Mouse (Mus musculus) limb, embryonic 11.5 days (tissue): ENCODE results near the gene Idh1. TPM values are rescaled to one million over a fixed set of nuclear protein-coding genes. Genes with fewer than 3 reads are reported as not detected.
"Not testable (repeated sequence)": the region's sequence is repeated elsewhere in the genome, so short reads cannot be mapped to it uniquely, and the experiment has no call there.

Experiments used
- ATAC-seq: fragments of 200-750 bp; cut with Nextera tagmentation; 2 replicates; pipeline ENCODE4 v1.8.0; 2017; ENCODE audit warnings: low read depth; ENCODE audit not compliant: insufficient number of reproducible peaks, low FRiP score, low TSS enrichment
- DNase-seq: peaks from one replicate; pipeline ENCODE4 v3.0.0-alpha.2; 2015; ENCODE audit warnings: low spot score
- H3K27ac ChIP-seq: fragments of 300-500 bp; sonication (generic); replicated peaks from 2 replicates; pipeline ENCODE4 v1.5.1; 2014; ENCODE audit warnings: low read depth, mild to moderate bottlenecking, low read length
- H3K27me3 ChIP-seq: fragments of 300-500 bp; sonication (generic); 2 replicates; pipeline ENCODE4 v1.6.1; 2014; ENCODE audit warnings: mild to moderate bottlenecking, low read length, mixed read lengths; ENCODE audit not compliant: control insufficient read depth, insufficient read depth
- H3K36me3 ChIP-seq: fragments of 300-500 bp; sonication (generic); 2 replicates; pipeline ENCODE4 v1.6.1; 2014; ENCODE audit warnings: mild to moderate bottlenecking, low read length, moderate library complexity, mixed read lengths; ENCODE audit not compliant: control insufficient read depth, insufficient read depth
- H3K4me1 ChIP-seq: fragments of 300-500 bp; sonication (generic); 2 replicates; pipeline ENCODE4 v1.6.1; 2014; ENCODE audit warnings: low read length, mixed read lengths; ENCODE audit not compliant: control insufficient read depth, insufficient read depth
- H3K4me2 ChIP-seq: fragments of 300-500 bp; sonication (generic); 2 replicates; pipeline ENCODE4 v1.6.1; 2014; ENCODE audit warnings: low read depth, mild to moderate bottlenecking, moderate library complexity; ENCODE audit not compliant: severe bottlenecking
- H3K4me3 ChIP-seq: fragments of 300-500 bp; sonication (generic); 2 replicates; pipeline ENCODE4 v1.5.1; 2014; ENCODE audit warnings: low read depth, low read length
- H3K9ac ChIP-seq: fragments of 300-500 bp; sonication (generic); 2 replicates; pipeline ENCODE4 v1.6.1; 2014; ENCODE audit warnings: mild to moderate bottlenecking, low read length
- H3K9me3 ChIP-seq: fragments of 300-500 bp; sonication (generic); 2 replicates; pipeline ENCODE4 v1.6.1; 2016; ENCODE audit warnings: low read length; ENCODE audit not compliant: control insufficient read depth
- WGBS: fragments of 180-500 bp; shearing (Covaris S2); extraction: QIAGEN DNeasy Blood & Tissue Kit; methylation state at CpG from one replicate; pipeline ENCODE4 v1.1.7; 2014; 5-methylcytosine and 5-hydroxymethylcytosine counted together
- polyA plus RNA-seq: library from polyadenylated mRNA; unstranded; fragments of >200 nt; fragmentation: Nextera tagmentation; extraction: Ambion mirVana; gene quantifications from 2 replicates; pipeline ENCODE4 v1.2.1, GENCODE M21; 2014

Idh1 gene
- polyA plus RNA-seq = 174 and 176 TPM in 2 replicates

DNA sequence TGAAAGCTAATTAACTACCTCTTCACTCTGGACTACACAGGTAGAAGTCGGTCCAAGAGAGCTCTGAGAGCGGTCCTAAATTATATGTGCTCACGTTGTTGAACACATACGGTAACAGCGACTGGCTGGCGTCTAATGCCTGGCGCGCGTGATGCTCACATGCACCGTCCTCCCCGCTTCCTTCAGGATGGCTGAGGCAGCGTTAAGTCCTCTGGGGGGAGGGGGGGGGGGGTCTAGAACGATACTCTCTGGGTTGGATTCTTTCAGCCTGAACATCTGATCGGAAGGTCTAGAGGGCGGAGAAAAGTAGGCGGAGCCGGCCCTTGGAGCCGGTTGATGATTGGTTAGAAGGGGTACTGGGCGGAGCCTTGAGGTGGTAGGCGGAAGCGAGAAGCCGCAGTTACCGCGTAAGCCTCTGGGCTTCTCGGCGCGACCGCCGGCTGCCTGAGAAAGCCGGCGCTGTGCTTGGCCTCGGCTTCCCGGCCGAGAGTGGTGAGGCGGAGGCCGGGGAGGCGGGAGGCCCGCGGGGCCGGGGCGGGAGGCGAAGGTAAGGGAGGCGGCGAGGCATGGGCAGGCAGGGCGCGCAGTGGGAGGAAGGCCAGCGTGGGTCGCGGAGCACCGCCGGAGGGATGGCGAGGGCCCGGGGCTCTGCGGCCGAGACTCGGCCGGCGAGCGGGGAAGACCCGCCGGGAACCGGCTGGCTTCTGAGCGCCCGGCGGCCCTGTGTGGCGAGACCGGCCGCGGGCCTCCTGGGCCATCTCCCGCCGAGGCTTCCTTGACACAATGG, at the start of gene Idh1, which contains the start of gene Pikfyve:
Idh1 (minus strand) TSS at position 214 of the 787 bp plus-strand sequence.
Pikfyve (plus strand) TSS at position 397 of the 787 bp plus-strand sequence.
- peak within 1 kb of the TSS; percentile 84 for H3K9ac ChIP-seq
- peak within 1 kb of the TSS; percentile 57 for H3K4me2 ChIP-seq
- H3K4me3 ChIP-seq = peak within 1 kb of the TSS; percentile 88
- ATAC-seq = peak; percentile 100
- no peaks in the 10 kb centered on the region for H3K36me3 ChIP-seq
- H3K27ac ChIP-seq = peak within 1 kb of the TSS; percentile 56; the same call in 1 of the 2 replicates
- H3K4me1 ChIP-seq = no peaks in the 10 kb centered on the region
- under 1% methylated on average over 52 of the region's 71 CpGs for WGBS
- no peaks in the 10 kb centered on the region for H3K9me3 ChIP-seq
- H3K27me3 ChIP-seq = no peaks in the 10 kb centered on the region
- DNase-seq = peak; percentile 97

DNA sequence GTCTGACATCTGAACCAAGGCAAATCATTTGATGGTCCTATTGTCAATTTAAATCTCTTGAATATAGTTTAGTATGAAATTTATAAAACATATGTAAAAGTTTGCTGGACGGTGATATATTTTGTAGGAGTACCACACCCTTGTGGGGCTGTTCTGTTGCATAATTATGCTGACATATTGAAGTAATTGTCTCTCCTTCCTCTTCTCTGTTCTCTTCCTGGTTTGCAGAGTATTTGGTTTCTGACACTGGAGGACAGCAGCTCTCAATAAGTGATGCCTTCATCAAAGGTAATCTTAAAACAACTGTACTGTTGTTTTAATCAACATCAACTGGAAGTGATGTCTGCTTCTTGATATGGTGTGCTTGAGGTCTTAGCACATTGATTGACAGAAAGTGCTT, 44.3 kb upstream of the Idh1 start:
- DNase-seq (no peak), ATAC-seq (no peak)
- no peak overlapping the region for H3K9ac ChIP-seq
- 98% methylated on average over 1 of the region's 1 CpGs for WGBS
- no peak overlapping the region for H3K27ac ChIP-seq
- no peak overlapping the region for H3K4me3 ChIP-seq
- no peaks in the 10 kb centered on the region for H3K9me3 ChIP-seq
- H3K36me3 ChIP-seq = peaks cover 4% of the 10 kb centered on the region; the same call in 1 of the 2 replicates
- no peaks in the 10 kb centered on the region for H3K27me3 ChIP-seq
- H3K4me1 ChIP-seq = no peaks in the 10 kb centered on the region
- H3K4me2 ChIP-seq = no peak overlapping the region

DNA sequence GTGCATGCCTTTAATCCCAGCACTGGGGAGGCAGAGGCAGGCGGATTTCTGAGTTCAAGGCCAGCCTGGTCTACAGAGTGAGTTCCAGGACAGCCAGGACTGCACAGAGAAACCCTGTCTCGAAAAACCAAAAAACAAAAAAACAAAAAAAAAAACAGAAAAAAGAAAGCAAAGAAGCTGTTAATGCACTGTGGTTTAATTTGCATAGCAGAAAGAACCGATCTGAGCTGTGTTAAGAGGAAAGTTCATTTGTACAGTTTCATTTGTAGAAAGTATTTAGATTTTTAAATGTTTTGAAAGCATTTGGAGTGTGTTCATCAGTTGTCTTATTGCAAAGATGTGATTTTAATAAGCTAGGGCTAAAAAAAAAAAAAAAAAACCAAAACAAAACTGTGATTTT, 43.5 kb upstream of the Idh1 start:
- not testable (repeated sequence) for H3K4me1 ChIP-seq, H3K4me3 ChIP-seq, DNase-seq, H3K9ac ChIP-seq, H3K27ac ChIP-seq, ATAC-seq, H3K9me3 ChIP-seq, H3K4me2 ChIP-seq, H3K27me3 ChIP-seq, H3K36me3 ChIP-seq
- 92% methylated on average over 3 of the region's 3 CpGs for WGBS

DNA sequence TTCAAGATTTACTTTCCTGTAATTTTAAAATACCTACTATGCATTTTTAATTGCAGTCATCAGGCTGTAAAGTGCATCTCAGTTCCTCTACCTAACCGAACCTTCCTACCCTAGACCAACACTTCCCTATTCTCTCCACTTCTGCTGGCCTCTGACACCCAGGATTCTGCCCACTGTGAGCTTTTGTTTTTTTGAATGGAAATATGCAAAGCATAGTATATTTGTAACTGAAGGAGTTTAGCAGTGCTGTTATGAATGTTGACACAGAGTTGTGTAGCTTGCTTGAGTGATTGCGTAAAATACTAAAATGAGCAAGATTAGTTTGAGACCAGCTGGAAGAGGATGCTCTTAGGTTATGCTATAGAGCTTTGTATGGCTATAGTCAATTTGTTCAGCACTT, 41.4 kb upstream of the Idh1 start:
- H3K4me2 ChIP-seq = no peak overlapping the region
- no peaks in the 10 kb centered on the region for H3K4me1 ChIP-seq
- ATAC-seq (no peak), DNase-seq (no peak)
- no peak overlapping the region for H3K27ac ChIP-seq
- H3K27me3 ChIP-seq = no peaks in the 10 kb centered on the region
- H3K9me3 ChIP-seq = no peaks in the 10 kb centered on the region
- H3K36me3 ChIP-seq = no peaks in the 10 kb centered on the region; the same call in 1 of the 2 replicates
- H3K9ac ChIP-seq = no peak overlapping the region
- no peak overlapping the region for H3K4me3 ChIP-seq
- 90% methylated on average over 2 of the region's 2 CpGs for WGBS

DNA sequence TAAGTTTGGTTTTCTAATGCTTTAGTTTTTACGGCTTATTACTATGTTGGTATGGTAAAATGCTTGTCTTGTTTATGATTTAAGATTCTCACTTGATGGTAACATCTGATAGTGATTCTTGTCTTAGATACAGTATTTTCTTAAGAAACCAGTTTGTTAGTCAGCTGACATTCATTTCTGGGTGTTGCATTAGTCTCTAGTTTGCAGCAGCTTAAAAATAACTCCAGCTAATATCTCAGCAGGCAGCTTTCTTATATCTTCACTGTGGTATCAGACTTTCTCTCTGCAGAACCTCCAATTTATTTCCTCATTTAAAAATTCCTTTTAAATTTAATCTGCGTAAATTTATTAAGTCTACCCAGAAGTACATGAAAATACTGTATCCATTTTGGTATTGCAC, 37.4 kb upstream of the Idh1 start:
- no peak for DNase-seq

DNA sequence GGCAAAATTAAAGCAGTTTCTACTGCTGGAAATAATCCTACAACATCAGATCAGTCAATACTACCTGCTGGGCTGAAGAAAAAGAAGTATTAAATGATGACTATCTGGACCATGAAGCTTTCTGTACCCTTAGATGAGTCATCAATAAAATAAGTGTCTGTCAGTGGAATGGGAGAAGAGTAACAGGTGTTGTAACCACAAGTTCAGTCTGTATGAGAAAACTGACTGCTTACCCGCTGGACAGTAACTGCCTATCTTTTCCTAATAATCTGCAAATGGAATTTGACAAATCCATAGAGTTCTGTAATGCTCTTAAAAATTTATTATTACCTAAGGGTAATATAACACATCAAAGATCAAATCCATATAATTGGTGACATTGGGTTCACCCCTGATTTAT, 31.7 kb upstream of the Idh1 start:
- no peak overlapping the region for H3K4me3 ChIP-seq
- H3K9ac ChIP-seq = no peak overlapping the region
- no peak overlapping the region for H3K4me2 ChIP-seq
- H3K36me3 ChIP-seq = no peaks in the 10 kb centered on the region; the same call in 1 of the 2 replicates
- 89% methylated on average over 1 of the region's 1 CpGs for WGBS
- no peaks in the 10 kb centered on the region for H3K27me3 ChIP-seq
- H3K27ac ChIP-seq = no peak overlapping the region
- ATAC-seq (no peak), DNase-seq (no peak)
- H3K4me1 ChIP-seq = no peaks in the 10 kb centered on the region
- H3K9me3 ChIP-seq = no peaks in the 10 kb centered on the region

More for the DNA sequence above, 37.4 kb upstream of the Idh1 start:
- no peaks in the 10 kb centered on the region for H3K9me3 ChIP-seq
- H3K9ac ChIP-seq = no peak overlapping the region
- no peak overlapping the region for H3K4me3 ChIP-seq
- no peaks in the 10 kb centered on the region for H3K4me1 ChIP-seq
- H3K4me2 ChIP-seq = no peak overlapping the region
- no peak for ATAC-seq
- H3K36me3 ChIP-seq = no peaks in the 10 kb centered on the region; the same call in 1 of the 2 replicates
- H3K27me3 ChIP-seq = no peaks in the 10 kb centered on the region
- WGBS = 90% methylated on average over 2 of the region's 2 CpGs
- no peak overlapping the region for H3K27ac ChIP-seq

DNA sequence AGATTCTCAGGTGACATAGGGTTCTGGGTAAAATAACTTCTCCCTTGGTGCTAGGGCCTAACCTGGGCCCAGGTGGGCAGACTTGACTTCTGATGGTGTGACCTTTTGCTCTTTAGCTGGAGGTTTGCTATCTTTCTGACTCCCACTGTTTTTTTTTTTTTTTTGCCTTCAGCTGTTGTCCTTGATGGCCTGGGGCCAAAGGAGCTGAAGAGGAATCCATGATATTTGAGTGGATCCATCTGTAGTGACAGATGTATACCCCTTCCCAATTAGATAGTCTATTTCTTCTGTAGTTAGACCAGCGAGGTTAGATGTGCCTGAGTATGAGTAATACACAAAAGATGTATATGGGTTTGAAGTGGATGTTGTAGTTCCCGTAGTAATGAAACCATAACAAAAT, 31.3 kb upstream of the Idh1 start:
- H3K27ac ChIP-seq = no peak overlapping the region
- no peak overlapping the region for H3K4me2 ChIP-seq
- no peaks in the 10 kb centered on the region for H3K27me3 ChIP-seq
- H3K9ac ChIP-seq = no peak overlapping the region
- no peak for ATAC-seq
- no peaks in the 10 kb centered on the region; the same call in 1 of the 2 replicates for H3K36me3 ChIP-seq
- H3K9me3 ChIP-seq = no peaks in the 10 kb centered on the region
- WGBS = 93% methylated on average over 2 of the region's 2 CpGs
- H3K4me1 ChIP-seq = no peaks in the 10 kb centered on the region
- no peak overlapping the region for H3K4me3 ChIP-seq
- no peak for DNase-seq

DNA sequence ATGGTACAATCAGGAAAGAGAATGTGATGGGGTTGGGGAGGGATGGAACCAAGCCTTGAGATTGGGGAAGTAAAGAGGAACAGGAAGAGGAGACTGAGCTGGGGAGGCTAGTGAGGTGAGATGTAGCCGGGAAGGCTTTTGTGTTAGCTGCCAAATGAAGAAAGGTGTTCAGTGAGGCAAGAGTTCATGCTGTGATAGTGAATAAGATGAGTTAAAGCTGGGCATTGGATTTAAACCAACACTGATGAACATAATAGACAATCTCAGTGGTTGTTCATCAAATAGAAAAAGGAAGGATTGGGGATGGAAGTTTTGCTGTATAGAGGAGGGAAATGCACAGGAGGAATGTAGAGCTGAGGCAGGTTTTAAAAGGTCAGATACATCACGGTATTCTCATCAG, 26.9 kb upstream of the Idh1 start:
- WGBS = 88% methylated on average over 2 of the region's 2 CpGs
- DNase-seq (no peak), ATAC-seq (no peak)
- Histone ChIP-seq H3K9me3 (no peaks in the 10 kb centered on the region), H3K4me2 (no peak overlapping the region), H3K9ac (no peak overlapping the region), H3K27ac (no peak overlapping the region), H3K4me3 (no peak overlapping the region), H3K27me3 (no peaks in the 10 kb centered on the region), H3K36me3 (peaks cover 4% of the 10 kb centered on the region; the same call in 1 of the 2 replicates), H3K4me1 (no peaks in the 10 kb centered on the region)
